Mouse (Mus musculus): ENCODE measurements at regions not wholly inside any gene's neighbourhood (a gene's known extent, or its start where the extent isn't known, plus 50 kb on each side); places are given as distances from the start of the nearest gene placed in this dataset.

DNA sequence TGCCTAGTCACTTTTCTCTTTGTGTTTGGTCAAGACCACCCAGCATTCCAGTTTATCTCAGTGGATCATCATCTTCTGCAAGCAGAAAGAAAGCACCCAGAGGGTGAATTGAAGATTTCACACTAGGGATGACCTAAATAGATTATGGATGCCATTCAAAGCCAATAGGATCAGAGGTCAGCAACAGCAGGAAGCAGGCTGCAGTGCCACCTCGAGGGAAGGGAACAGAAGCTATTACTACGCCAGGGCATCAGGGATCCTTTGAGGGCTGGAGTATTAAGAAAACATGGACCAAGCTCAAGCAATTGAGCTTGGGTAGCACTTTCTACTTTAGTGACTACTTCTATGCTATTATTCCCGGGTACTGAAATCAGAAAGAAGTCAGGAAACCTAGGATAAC lies 307.1 kb upstream of the Pitrm1 start:
- H3K36me3 ChIP-seq (replicated peaks; ENCODE audit: control insufficient read depth, insufficient read depth, low read depth), result no peaks in the 10 kb centered on the region
- DNase-seq (ENCODE audit: low read depth in 3 of 3, low spot score in 3 of 3), result no peak
- H3K4me3 ChIP-seq (ENCODE audit: insufficient read depth in 1 of 2, low read depth in 2 of 2, low read length in 2 of 2), result no peak overlapping the region
- H3K9me3 ChIP-seq (ENCODE audit: control insufficient read depth, low read length), result no peaks in the 10 kb centered on the region
- H3K4me2 ChIP-seq (ENCODE audit: low read depth), result no peak overlapping the region
- TF ChIP-seq EP300 (IDR thresholded peaks at IDR 0.05; ENCODE audit: low read depth) (no peak), CTCF (IDR thresholded peaks at IDR 0.05; ENCODE audit: low read depth) (0 out of 2 replicates have a peak, but pooled peaks have one; percentile 4)
- no peaks in the 10 kb centered on the region for H3K27me3 ChIP-seq (ENCODE audit: control insufficient read depth, insufficient read depth, low read length)
- no peak overlapping the region for H3K9ac ChIP-seq (replicated peaks)
- no peak overlapping the region for H3K27ac ChIP-seq
- ATAC-seq (ENCODE audit: insufficient read depth), result no peak
- no peaks in the 10 kb centered on the region for H3K4me1 ChIP-seq (replicated peaks; ENCODE audit: control insufficient read depth in 2 of 2, insufficient read depth in 2 of 2, low read length in 1 of 2)
- 37% methylated on average over 3 of the region's 3 CpGs for WGBS (ENCODE audit: insufficient replicate concordance)

DNA sequence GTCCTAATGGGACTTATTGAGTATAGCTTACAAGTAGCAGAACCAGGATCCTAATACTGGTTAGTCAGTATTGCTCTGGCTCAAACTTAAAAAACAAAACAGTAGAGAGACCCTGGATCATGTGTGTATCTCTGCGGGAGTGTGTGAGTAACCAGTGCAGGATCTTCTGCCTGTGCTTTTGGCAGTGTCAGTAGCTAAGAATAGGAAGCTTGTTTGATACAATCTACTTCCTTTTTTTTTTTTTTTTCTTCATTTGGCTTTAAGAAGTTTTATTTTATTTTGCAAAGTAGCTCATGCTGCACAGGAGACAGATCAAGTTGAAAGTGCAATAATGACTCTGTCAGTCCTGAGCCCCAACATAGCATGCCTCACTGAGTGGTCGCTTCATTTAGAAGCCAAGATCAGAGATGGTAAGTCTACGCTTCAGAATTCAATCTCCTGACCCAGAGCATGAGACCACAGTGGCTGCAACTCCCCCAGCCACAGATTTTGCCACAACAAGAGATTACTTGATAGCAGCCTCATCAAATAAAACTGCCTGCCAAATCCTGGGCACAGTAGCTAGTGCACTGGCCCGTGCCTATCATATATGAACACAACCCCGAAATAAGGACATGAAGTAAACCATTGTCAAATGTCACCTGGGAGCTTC lies 306.4 kb upstream of the Pitrm1 start:
- no peaks in the 10 kb centered on the region for H3K9me3 ChIP-seq (ENCODE audit: control insufficient read depth, low read length)
- DNase-seq (ENCODE audit: low read depth in 3 of 3, low spot score in 3 of 3) (no peak), ATAC-seq (ENCODE audit: insufficient read depth) (no peak)
- H3K4me3 ChIP-seq (ENCODE audit: insufficient read depth in 1 of 2, low read depth in 2 of 2, low read length in 2 of 2), result no peak overlapping the region
- H3K36me3 ChIP-seq (replicated peaks; ENCODE audit: control insufficient read depth, insufficient read depth, low read depth), result no peaks in the 10 kb centered on the region
- H3K4me1 ChIP-seq (replicated peaks; ENCODE audit: control insufficient read depth in 2 of 2, insufficient read depth in 2 of 2, low read length in 1 of 2), result no peaks in the 10 kb centered on the region
- no peak overlapping the region for H3K4me2 ChIP-seq (ENCODE audit: low read depth)
- H3K27me3 ChIP-seq (ENCODE audit: control insufficient read depth, insufficient read depth, low read length), result no peaks in the 10 kb centered on the region
- H3K27ac ChIP-seq, result no peak overlapping the region
- no peak overlapping the region for H3K9ac ChIP-seq (replicated peaks)
- WGBS (ENCODE audit: insufficient replicate concordance), result 38% methylated on average over 5 of the region's 5 CpGs
- TF ChIP-seq CTCF (IDR thresholded peaks at IDR 0.05; ENCODE audit: low read depth) (no peak), EP300 (IDR thresholded peaks at IDR 0.05; ENCODE audit: low read depth) (no peak)

- ATAC-seq (ENCODE audit: insufficient read depth) (no peak), DNase-seq (ENCODE audit: low read depth in 3 of 3, low spot score in 3 of 3) (no peak)
- TF ChIP-seq EP300 (IDR thresholded peaks at IDR 0.05; ENCODE audit: low read depth) (no peak), CTCF (IDR thresholded peaks at IDR 0.05; ENCODE audit: low read depth) (no peak)
- H3K9ac ChIP-seq (replicated peaks), result no peak overlapping the region
- WGBS (ENCODE audit: insufficient replicate concordance), result 58% methylated on average over 3 of the region's 3 CpGs
- no peaks in the 10 kb centered on the region for H3K36me3 ChIP-seq (replicated peaks; ENCODE audit: control insufficient read depth, insufficient read depth, low read depth)
- H3K4me2 ChIP-seq (ENCODE audit: low read depth), result no peak overlapping the region
- H3K9me3 ChIP-seq (ENCODE audit: control insufficient read depth, low read length), result no peaks in the 10 kb centered on the region
- H3K27me3 ChIP-seq (ENCODE audit: control insufficient read depth, insufficient read depth, low read length), result no peaks in the 10 kb centered on the region
- H3K27ac ChIP-seq, result no peak overlapping the region
- H3K4me3 ChIP-seq (ENCODE audit: insufficient read depth in 1 of 2, low read depth in 2 of 2, low read length in 2 of 2), result no peak overlapping the region
- H3K4me1 ChIP-seq (replicated peaks; ENCODE audit: control insufficient read depth in 2 of 2, insufficient read depth in 2 of 2, low read length in 1 of 2), result no peaks in the 10 kb centered on the region
These were observed 297.8 kb upstream of the Pitrm1 start for GRCm38 (mm10) chr13:6250106-6250505.

DNA sequence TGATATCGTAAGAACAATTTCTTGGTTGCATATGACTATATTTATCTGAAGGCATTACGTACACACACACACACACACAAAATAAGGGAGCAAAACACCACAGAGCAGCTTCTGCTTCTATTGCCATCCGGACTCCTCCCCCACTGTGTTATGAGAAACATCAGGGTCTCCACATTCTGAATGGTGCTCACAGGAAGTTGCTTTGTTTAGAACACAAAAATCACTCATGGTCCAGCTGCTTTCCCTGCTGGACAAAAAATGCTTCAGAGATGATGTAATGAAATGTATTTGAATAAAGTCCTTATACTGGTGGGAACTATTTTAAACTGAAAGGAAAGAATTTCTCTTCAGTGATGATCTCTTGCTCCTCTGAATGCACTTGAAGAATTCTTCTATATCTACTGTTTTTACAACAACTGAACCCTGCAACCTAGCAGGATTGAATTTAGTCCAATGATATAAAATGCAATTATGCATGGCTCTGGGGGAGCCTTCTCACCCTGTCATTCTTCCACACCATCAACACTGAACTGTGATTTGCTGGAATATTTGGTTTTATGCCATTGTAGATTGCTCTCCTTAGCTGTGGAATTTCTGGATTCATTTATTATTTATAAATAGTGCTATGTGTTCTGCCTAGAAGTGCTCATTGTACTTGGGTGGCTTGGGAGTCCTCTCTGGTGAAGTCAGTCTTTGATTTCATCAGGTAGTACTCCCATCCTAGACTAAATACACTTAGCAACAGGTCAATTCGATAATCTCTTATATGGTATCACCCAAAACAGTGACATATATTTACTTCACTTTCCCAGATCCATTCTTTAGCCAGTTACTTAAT lies 296.7 kb upstream of the Pitrm1 start:
- ATAC-seq (ENCODE audit: insufficient read depth) (no peak), DNase-seq (ENCODE audit: low read depth in 3 of 3, low spot score in 3 of 3) (no peak)
- 50% methylated on average over 4 of the region's 4 CpGs for WGBS (ENCODE audit: insufficient replicate concordance)
- Histone ChIP-seq H3K4me2 (ENCODE audit: low read depth) (no peak overlapping the region), H3K9ac (replicated peaks) (no peak overlapping the region), H3K27ac (no peak overlapping the region), H3K36me3 (replicated peaks; ENCODE audit: control insufficient read depth, insufficient read depth, low read depth) (no peaks in the 10 kb centered on the region), H3K9me3 (ENCODE audit: control insufficient read depth, low read length) (no peaks in the 10 kb centered on the region), H3K4me3 (ENCODE audit: insufficient read depth in 1 of 2, low read depth in 2 of 2, low read length in 2 of 2) (no peak overlapping the region), H3K27me3 (ENCODE audit: control insufficient read depth, insufficient read depth, low read length) (no peaks in the 10 kb centered on the region), H3K4me1 (replicated peaks; ENCODE audit: control insufficient read depth in 2 of 2, insufficient read depth in 2 of 2, low read length in 1 of 2) (no peaks in the 10 kb centered on the region)
- TF ChIP-seq EP300 (IDR thresholded peaks at IDR 0.05; ENCODE audit: low read depth), result no peak
- no peak for TF ChIP-seq CTCF (IDR thresholded peaks at IDR 0.05; ENCODE audit: low read depth)

DNA sequence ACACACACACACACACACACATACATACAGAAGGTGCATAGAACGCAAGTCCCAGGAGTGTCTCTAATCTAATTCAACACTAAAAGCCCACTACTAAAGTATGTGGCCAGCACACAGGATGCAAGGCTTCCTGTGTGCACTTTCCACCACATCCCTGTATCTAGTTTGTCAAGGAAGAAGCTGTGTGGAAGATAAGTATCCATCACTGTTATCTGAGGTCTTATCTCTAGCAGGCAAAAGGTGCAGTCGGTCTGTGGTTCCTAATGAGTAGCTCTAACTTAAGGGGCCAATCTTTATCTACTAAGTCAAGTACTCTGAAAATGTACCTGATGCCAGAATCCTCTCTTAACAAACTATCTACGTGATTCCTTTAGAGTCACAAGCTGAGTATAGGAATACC lies 295.8 kb upstream of the Pitrm1 start:
- ATAC-seq (ENCODE audit: insufficient read depth) (no peak), DNase-seq (ENCODE audit: low read depth in 3 of 3, low spot score in 3 of 3) (no peak)
- no peak overlapping the region for H3K4me3 ChIP-seq (ENCODE audit: insufficient read depth in 1 of 2, low read depth in 2 of 2, low read length in 2 of 2)
- no peak overlapping the region for H3K9ac ChIP-seq (replicated peaks)
- H3K4me1 ChIP-seq (replicated peaks; ENCODE audit: control insufficient read depth in 2 of 2, insufficient read depth in 2 of 2, low read length in 1 of 2), result no peaks in the 10 kb centered on the region
- 8% methylated on average over 3 of the region's 3 CpGs for WGBS (ENCODE audit: insufficient replicate concordance)
- H3K27ac ChIP-seq, result no peak overlapping the region
- no peaks in the 10 kb centered on the region for H3K36me3 ChIP-seq (replicated peaks; ENCODE audit: control insufficient read depth, insufficient read depth, low read depth)
- no peak overlapping the region for H3K4me2 ChIP-seq (ENCODE audit: low read depth)
- no peak for TF ChIP-seq EP300 (IDR thresholded peaks at IDR 0.05; ENCODE audit: low read depth)
- no peak for TF ChIP-seq CTCF (IDR thresholded peaks at IDR 0.05; ENCODE audit: low read depth)
- H3K9me3 ChIP-seq (ENCODE audit: control insufficient read depth, low read length), result no peaks in the 10 kb centered on the region
- no peaks in the 10 kb centered on the region for H3K27me3 ChIP-seq (ENCODE audit: control insufficient read depth, insufficient read depth, low read length)

Measured in liver, embryonic 14.5 days (tissue).